In genomic region chr10:99241829-99242711, GRCm38 (mm10) we compare ENCODE assay signal across 9 mouse cellular contexts. TPM values are rescaled to one million over a fixed set of nuclear protein-coding genes. Genes with fewer than 3 reads are reported as not detected.
A peak's percentile ranks its signal among the peaks of the same experiment; 100 is the strongest.
DNase-seq lines count a peak whose midpoint lies in the region; ATAC-seq and TF ChIP-seq lines count a peak whose summit lies in the region.
"Had no signal": no experiment of that assay in that cellular context is flagged by ENCODE, and none has a peak within 500 bp of the region (broad histone marks: within the 10 kb centered on the region; RNA-seq: fewer than 3 reads in every experiment).

No protein-coding gene starts in this region.

- no peak for TF ChIP-seq EP300 in stomach, postnatal 0 days (optimal IDR thresholded peaks at IDR 0.05)

- no peaks in the 10 kb centered on the region for H3K27me3 ChIP-seq in intestine, embryonic 14.5 days (replicated peaks; ENCODE audit: control insufficient read depth, insufficient read depth, low read length)
- H3K27me3 ChIP-seq in intestine, postnatal 0 days (replicated peaks; ENCODE audit: control insufficient read depth, insufficient read depth, low read length), result no peaks in the 10 kb centered on the region
- H3K27me3 ChIP-seq in forebrain, embryonic 15.5 days, result no peaks in the 10 kb centered on the region
- H3K27me3 ChIP-seq in liver, embryonic 16.5 days (ENCODE audit: control insufficient read depth, insufficient read depth, low read depth, low read length), result no peaks in the 10 kb centered on the region
- no peaks in the 10 kb centered on the region for H3K27me3 ChIP-seq in stomach, postnatal 0 days (ENCODE audit: control insufficient read depth, insufficient read depth, low read length)
- H3K27me3 ChIP-seq: neural tube, embryonic 12.5 days had no signal

- no peaks in the 10 kb centered on the region for H3K9me3 ChIP-seq in intestine, embryonic 14.5 days (ENCODE audit: control insufficient read depth, low read length)
- no peaks in the 10 kb centered on the region for H3K9me3 ChIP-seq in intestine, postnatal 0 days (ENCODE audit: control insufficient read depth)
- H3K9me3 ChIP-seq in forebrain, embryonic 15.5 days, result no peaks in the 10 kb centered on the region
- no peaks in the 10 kb centered on the region for H3K9me3 ChIP-seq in liver, embryonic 16.5 days (replicated peaks; ENCODE audit: control insufficient read depth, low read length)
- H3K9me3 ChIP-seq in stomach, postnatal 0 days (ENCODE audit: control insufficient read depth, low read length), result no peaks in the 10 kb centered on the region
- H3K9me3 ChIP-seq: neural tube, embryonic 12.5 days had no signal

- no peak for ATAC-seq in intestine, embryonic 14.5 days (replicated peaks; ENCODE audit: low FRiP score, low TSS enrichment, low read depth)
- ATAC-seq in intestine, postnatal 0 days, result no peak
- ATAC-seq in forebrain, embryonic 15.5 days (replicated peaks), result peak; percentile 55; the same call in 1 of the 2 replicates
- ATAC-seq in liver, embryonic 16.5 days (ENCODE audit: low read depth), result 0 out of 2 replicates have a peak, but pooled peaks have one; percentile 30
- ATAC-seq in stomach, postnatal 0 days (ENCODE audit: low FRiP score, low TSS enrichment), result 0 out of 2 replicates have a peak, but pooled peaks have one; percentile 12

- TF ChIP-seq CTCF in intestine, postnatal 0 days (IDR thresholded peaks at IDR 0.05; ENCODE audit: low read depth), result no peak
- no peak for TF ChIP-seq CTCF in stomach, postnatal 0 days (IDR thresholded peaks at IDR 0.05; ENCODE audit: low read depth)

- 26% methylated on average over 16 of the region's 16 CpGs for WGBS in intestine, embryonic 14.5 days
- 50% methylated on average over 16 of the region's 16 CpGs for WGBS in intestine, postnatal 0 days
- WGBS in forebrain, embryonic 15.5 days, result 85% methylated on average over 16 of the region's 16 CpGs
- WGBS in liver, embryonic 16.5 days (ENCODE audit: insufficient replicate concordance), result 37% methylated on average over 16 of the region's 16 CpGs
- 64% methylated on average over 16 of the region's 16 CpGs for WGBS in stomach, postnatal 0 days

- H3K4me3 ChIP-seq in intestine, embryonic 14.5 days (ENCODE audit: low read depth, low read length), result no peak overlapping the region
- no peak overlapping the region for H3K4me3 ChIP-seq in intestine, postnatal 0 days (ENCODE audit: low read depth, low read length)
- H3K4me3 ChIP-seq in forebrain, embryonic 15.5 days, result no peak overlapping the region
- no peak overlapping the region for H3K4me3 ChIP-seq in liver, embryonic 16.5 days (ENCODE audit: low read depth, low read length)
- H3K4me3 ChIP-seq in stomach, postnatal 0 days (ENCODE audit: low read depth, low read length), result no peak overlapping the region
- H3K4me3 ChIP-seq: neural tube, embryonic 12.5 days had no signal

- H3K36me3 ChIP-seq in intestine, embryonic 14.5 days (ENCODE audit: control insufficient read depth, insufficient read depth, low read length), result no peaks in the 10 kb centered on the region
- no peaks in the 10 kb centered on the region for H3K36me3 ChIP-seq in intestine, postnatal 0 days (ENCODE audit: control insufficient read depth, insufficient read depth)
- H3K36me3 ChIP-seq in forebrain, embryonic 15.5 days, result no peaks in the 10 kb centered on the region
- no peaks in the 10 kb centered on the region for H3K36me3 ChIP-seq in liver, embryonic 16.5 days (ENCODE audit: control insufficient read depth, insufficient read depth)
- H3K36me3 ChIP-seq in stomach, postnatal 0 days (ENCODE audit: control insufficient read depth, insufficient read depth, low read length), result no peaks in the 10 kb centered on the region
- H3K36me3 ChIP-seq: neural tube, embryonic 12.5 days had no signal

- H3K4me1 ChIP-seq in intestine, embryonic 14.5 days (replicated peaks; ENCODE audit: control insufficient read depth, insufficient read depth, low read length), result peaks cover 21% of the 10 kb centered on the region; the same call in 1 of the 2 replicates
- H3K4me1 ChIP-seq in intestine, postnatal 0 days (replicated peaks; ENCODE audit: control insufficient read depth, insufficient read depth, low read length), result peaks cover 3% of the 10 kb centered on the region; the same call in 1 of the 2 replicates
- H3K4me1 ChIP-seq in forebrain, embryonic 15.5 days, result no peaks in the 10 kb centered on the region
- no peaks in the 10 kb centered on the region; the same call in 1 of the 2 replicates for H3K4me1 ChIP-seq in liver, embryonic 16.5 days (ENCODE audit: control insufficient read depth, low read depth, low read length)
- no peaks in the 10 kb centered on the region for H3K4me1 ChIP-seq in stomach, postnatal 0 days (replicated peaks; ENCODE audit: control insufficient read depth, insufficient read depth)

- no peak overlapping the region for H3K9ac ChIP-seq in intestine, embryonic 14.5 days (ENCODE audit: low read length)
- H3K9ac ChIP-seq in intestine, postnatal 0 days (ENCODE audit: low read depth, low read length), result no peak overlapping the region
- H3K9ac ChIP-seq in forebrain, embryonic 15.5 days (replicated peaks), result no peak overlapping the region
- no peak overlapping the region for H3K9ac ChIP-seq in liver, embryonic 16.5 days (ENCODE audit: low read depth, low read length)
- H3K9ac ChIP-seq in stomach, postnatal 0 days (ENCODE audit: low read length), result no peak overlapping the region
- H3K9ac ChIP-seq: neural tube, embryonic 12.5 days had no signal

- 0 out of 2 replicates have a peak overlapping the region, but pooled peaks have one; percentile 10 for H3K27ac ChIP-seq in intestine, embryonic 14.5 days (ENCODE audit: low read depth)
- H3K27ac ChIP-seq in intestine, postnatal 0 days (ENCODE audit: low read depth, low read length), result no peak overlapping the region; the same call in 1 of the 2 replicates
- no peak overlapping the region for H3K27ac ChIP-seq in forebrain, embryonic 15.5 days (replicated peaks)
- no peak overlapping the region for H3K27ac ChIP-seq in liver, embryonic 16.5 days (ENCODE audit: low read length)
- H3K27ac ChIP-seq in stomach, postnatal 0 days (replicated peaks), result no peak overlapping the region
- H3K27ac ChIP-seq: neural tube, embryonic 12.5 days had no signal

- no peak overlapping the region for H3K4me2 ChIP-seq in intestine, embryonic 14.5 days (ENCODE audit: low read length)
- H3K4me2 ChIP-seq in intestine, postnatal 0 days (replicated peaks; ENCODE audit: low read depth), result no peak overlapping the region
- no peak overlapping the region for H3K4me2 ChIP-seq in forebrain, embryonic 15.5 days (replicated peaks)
- H3K4me2 ChIP-seq in liver, embryonic 16.5 days (ENCODE audit: low read depth, low read length), result no peak overlapping the region
- no peak overlapping the region for H3K4me2 ChIP-seq in stomach, postnatal 0 days (replicated peaks; ENCODE audit: low read depth)
- H3K4me2 ChIP-seq: neural tube, embryonic 12.5 days had no signal

- no peak for DNase-seq in intestine, embryonic 14.5 days (ENCODE audit: low spot score)
- peak; percentile 69 for DNase-seq in MN1 (ENCODE audit: low spot score)
- no peak for DNase-seq in stomach, postnatal 0 days (ENCODE audit: low spot score)
- DNase-seq in adrenal gland, adult 8-10 months, result no peak
- no peak for DNase-seq in adrenal gland, postnatal 4 days (ENCODE audit: low spot score in 2 of 2)

RNA-seq across cellular contexts. Expression of gene Dusp6, which starts 21.0 kb away (rescaled TPM):
- polyA plus RNA-seq in intestine, embryonic 14.5 days (2014; fragmentation: Nextera tagmentation; extraction: Ambion mirVana), result 40.7 and 44.2 TPM in 2 replicates
- polyA plus RNA-seq in intestine, postnatal 0 days (2015; fragmentation: Nextera tagmentation; extraction: Ambion mirVana), result 27.9 and 34.6 TPM in 2 replicates
- 33.3 and 36.4 TPM in 2 replicates for polyA plus RNA-seq in forebrain, embryonic 15.5 days (2015; fragmentation: Nextera tagmentation; extraction: Ambion mirVana)
- 25.1 and 29.0 TPM in 2 replicates for polyA plus RNA-seq in liver, embryonic 16.5 days (2015; fragmentation: Nextera tagmentation; extraction: Ambion mirVana)
- 17.4 and 18.7 TPM in 2 replicates for polyA plus RNA-seq in stomach, postnatal 0 days (2015; fragmentation: Nextera tagmentation; extraction: Ambion mirVana)
- total RNA-seq in adrenal gland, adult 8-10 months (2022), result 100 to 1,000 TPM in 3 of 4 experiments, 10 to 100 TPM in 1; 88.6 to 238 (median 129) TPM
- 100 to 1,000 TPM; 117 to 123 TPM for total RNA-seq in adrenal gland, postnatal 4 days (2021)

Comparison
In these comparisons a context has a peak if more than half of its experiments do, and no peak if none do; other contexts are left out.
1. ATAC-seq: peak in forebrain, embryonic 15.5 days (single experiment), liver, embryonic 16.5 days (single experiment) and stomach, postnatal 0 days (single experiment); none in intestine, embryonic 14.5 days (single experiment) and intestine, postnatal 0 days (single experiment).